ENCODE assay signal across 14 mouse cellular contexts in genomic region chr9:74078458-74078857, GRCm38 (mm10). TPM values are rescaled to one million over a fixed set of nuclear protein-coding genes. Genes with fewer than 3 reads are reported as not detected.
A peak's percentile ranks its signal among the peaks of the same experiment; 100 is the strongest.
DNase-seq lines count a peak whose midpoint lies in the region; ATAC-seq and TF ChIP-seq lines count a peak whose summit lies in the region.
"Had no signal": no experiment of that assay in that cellular context is flagged by ENCODE, and none has a peak within 500 bp of the region (broad histone marks: within the 10 kb centered on the region; RNA-seq: fewer than 3 reads in every experiment).

No protein-coding gene starts in this region.

- no peaks in the 10 kb centered on the region for H3K79me2 ChIP-seq in CH12.LX (replicated peaks; ENCODE audit: control insufficient read depth, extremely low read depth, insufficient read depth, poor library complexity, severe bottlenecking)

- no peak overlapping the region for H3K9ac ChIP-seq in hindbrain, postnatal 0 days (replicated peaks; ENCODE audit: low read length)
- no peak overlapping the region for H3K9ac ChIP-seq in hindbrain, embryonic 11.5 days (ENCODE audit: low read depth, low read length)
- no peak overlapping the region for H3K9ac ChIP-seq in CH12.LX (ENCODE audit: insufficient read depth, low read depth)
- H3K9ac ChIP-seq: forebrain, embryonic 13.5 days had no signal

- dilution Hi-C loops in CH12.LX (cut with MboI; ENCODE audit: extremely low pct_ligation_motif_present, extremely low pct_unique_long_range_greater_than_20kb, low sequenced_read_pairs) = no loop called here

- DNase-seq in hindbrain, postnatal 0 days (ENCODE audit: low spot score) = peak; percentile 78
- no peak for DNase-seq in hindbrain, embryonic 11.5 days (ENCODE audit: low spot score)
- peak; percentile 14 to 27 for DNase-seq in left cerebral cortex, postnatal 14 days (ENCODE audit: low spot score in 2 of 2)
- no peak for DNase-seq in left cerebral cortex, postnatal 36 days (ENCODE audit: low spot score in 2 of 2)
- DNase-seq in CH12.LX (ENCODE audit: extremely low read depth) (no peak), Patski (ENCODE audit: low read depth, low spot score) (no peak)
- no peak for DNase-seq in heart, embryonic 10.5 days (ENCODE audit: low spot score)
- no peak for DNase-seq in gastrocnemius, adult 8-10 months (ENCODE audit: low spot score in 2 of 2)
- DNase-seq: heart, adult 18-20 months; thymus, postnatal 36 days had no signal

- intact Hi-C loops in left cerebral cortex, postnatal 14 days (cut with DNase I) = loop anchor here (10.0 kb wide), 1 partner anchor 924 kb away; no protein-coding TSS in a partner anchor
- intact Hi-C loops in left cerebral cortex, postnatal 36 days (cut with DNase I) = loop anchor here (10.0 kb wide), 1 partner anchor 924 kb away; no protein-coding TSS in a partner anchor

- POLR2A ChIA-PET in Patski (lab: Charles Lee) = interaction anchor here (0.6 kb wide), 1 partner anchor 95 kb away, joined by 3 read pairs; no protein-coding TSS in a partner anchor

- TF ChIP-seq POLR2A in CH12.LX (IDR thresholded peaks at IDR 0.05; ENCODE audit: low read depth, low read length) = no peak

- no peak overlapping the region for H3K27ac ChIP-seq in hindbrain, postnatal 0 days
- H3K27ac ChIP-seq in hindbrain, embryonic 11.5 days (ENCODE audit: low read depth, low read length) = no peak overlapping the region
- no peak overlapping the region for H3K27ac ChIP-seq in CH12.LX (ENCODE audit: insufficient read depth, low read depth)
- H3K27ac ChIP-seq in heart, embryonic 10.5 days = no peak overlapping the region
- H3K27ac ChIP-seq: forebrain, embryonic 13.5 days had no signal

- peak; percentile 68 for TF ChIP-seq CTCF in hindbrain, postnatal 0 days (IDR thresholded peaks at IDR 0.05; ENCODE audit: low read depth)
- TF ChIP-seq CTCF in CH12.LX (conservative IDR thresholded peaks at IDR 0.05 in 1 of 2, IDR thresholded peaks at IDR 0.05 in 1 of 2; ENCODE audit: low read depth in 2 of 2, low read length in 2 of 2) (no peak), Patski (IDR thresholded peaks at IDR 0.05) (peak; percentile 21)

- TF ChIP-seq RAD21 in CH12.LX (IDR thresholded peaks at IDR 0.05; ENCODE audit: low read depth, low read length) = peak; percentile 7

- ATAC-seq in hindbrain, postnatal 0 days = no peak
- ATAC-seq in hindbrain, embryonic 11.5 days (ENCODE audit: low FRiP score) = no peak
- ATAC-seq in Patski = no peak
- ATAC-seq: forebrain, embryonic 13.5 days had no signal

- no peak for TF ChIP-seq EP300 in CH12.LX (IDR thresholded peaks at IDR 0.05; ENCODE audit: low read length)

- H3K9me3 ChIP-seq in hindbrain, postnatal 0 days (ENCODE audit: low read length) = no peaks in the 10 kb centered on the region
- no peaks in the 10 kb centered on the region for H3K9me3 ChIP-seq in hindbrain, embryonic 11.5 days (ENCODE audit: control insufficient read depth, low read length)
- H3K9me3 ChIP-seq in CH12.LX (replicated peaks; ENCODE audit: low read length) = no peaks in the 10 kb centered on the region
- no peaks in the 10 kb centered on the region for H3K9me3 ChIP-seq in heart, embryonic 10.5 days
- H3K9me3 ChIP-seq: forebrain, embryonic 13.5 days; megakaryocyte, embryonic 14.5 days had no signal

- H3K4me1 ChIP-seq in hindbrain, postnatal 0 days (ENCODE audit: insufficient read depth, low read length) = no peaks in the 10 kb centered on the region
- H3K4me1 ChIP-seq in hindbrain, embryonic 11.5 days (replicated peaks; ENCODE audit: control insufficient read depth, insufficient read depth, low read length) = no peaks in the 10 kb centered on the region
- H3K4me1 ChIP-seq in CH12.LX (ENCODE audit: control insufficient read depth in 1 of 2, insufficient read depth in 2 of 2) = no peaks in the 10 kb centered on the region
- H3K4me1 ChIP-seq in heart, embryonic 10.5 days = no peaks in the 10 kb centered on the region
- H3K4me1 ChIP-seq: forebrain, embryonic 13.5 days; megakaryocyte, embryonic 14.5 days had no signal

- CTCF ChIA-PET in Patski (lab: Charles Lee) = no interaction called here

- no peaks in the 10 kb centered on the region for H3K36me3 ChIP-seq in hindbrain, postnatal 0 days (ENCODE audit: insufficient read depth, low read length)
- H3K36me3 ChIP-seq in hindbrain, embryonic 11.5 days (ENCODE audit: control insufficient read depth, insufficient read depth, low read length) = no peaks in the 10 kb centered on the region
- H3K36me3 ChIP-seq in CH12.LX (replicated peaks in 1 of 2; ENCODE audit: control insufficient read depth in 1 of 2, insufficient read depth in 1 of 2, low read length in 1 of 2) = no peaks in the 10 kb centered on the region
- H3K36me3 ChIP-seq in heart, embryonic 10.5 days = no peaks in the 10 kb centered on the region

- H3K27me3 ChIP-seq in hindbrain, postnatal 0 days (ENCODE audit: insufficient read depth, low read length) = no peaks in the 10 kb centered on the region
- no peaks in the 10 kb centered on the region for H3K27me3 ChIP-seq in hindbrain, embryonic 11.5 days (ENCODE audit: control insufficient read depth, insufficient read depth, low read length)
- no peaks in the 10 kb centered on the region for H3K27me3 ChIP-seq in CH12.LX (replicated peaks)
- peaks cover 5% of the 10 kb centered on the region for H3K27me3 ChIP-seq in Patski
- H3K27me3 ChIP-seq in heart, embryonic 10.5 days (ENCODE audit: insufficient read depth, poor library complexity, severe bottlenecking) = no peaks in the 10 kb centered on the region
- H3K27me3 ChIP-seq: forebrain, embryonic 13.5 days; megakaryocyte, embryonic 14.5 days had no signal

- H3K4me2 ChIP-seq in hindbrain, postnatal 0 days (ENCODE audit: low read depth, low read length) = no peak overlapping the region
- H3K4me2 ChIP-seq in hindbrain, embryonic 11.5 days (replicated peaks; ENCODE audit: low read depth, low read length) = no peak overlapping the region
- no peak overlapping the region for H3K4me2 ChIP-seq in CH12.LX (ENCODE audit: insufficient read depth, low read depth, poor library complexity, severe bottlenecking)
- H3K4me2 ChIP-seq: forebrain, embryonic 13.5 days had no signal

- no peak overlapping the region for H3K4me3 ChIP-seq in hindbrain, postnatal 0 days (ENCODE audit: low read length)
- H3K4me3 ChIP-seq in hindbrain, embryonic 11.5 days (ENCODE audit: low read depth, low read length) = no peak overlapping the region
- H3K4me3 ChIP-seq in CH12.LX (replicated peaks in 1 of 3; ENCODE audit: low read depth in 2 of 3, low read length in 2 of 3, poor library complexity in 1 of 3) = no peak overlapping the region
- H3K4me3 ChIP-seq in heart, embryonic 10.5 days = no peak overlapping the region
- H3K4me3 ChIP-seq: forebrain, embryonic 13.5 days; megakaryocyte, embryonic 14.5 days had no signal

- in situ Hi-C loops in CH12.LX (cut with MboI; ENCODE audit: low pct_ligation_motif_present, low pct_unique_long_range_greater_than_20kb, low sequenced_read_pairs) (no loop called here), Patski (cut with MboI; ENCODE audit: low pct_unique_long_range_greater_than_20kb) (no loop called here)

TF ChIP-seq in CH12.LX, 34 proteins besides CTCF, POLR2A, EP300 and RAD21:
- TF ChIP-seq SMC3 (IDR thresholded peaks at IDR 0.05; ENCODE audit: low read depth, low read length) (no peak), MAFK (IDR thresholded peaks at IDR 0.05; ENCODE audit: insufficient replicate concordance, low read length) (no peak), USF1 (IDR thresholded peaks at IDR 0.05; ENCODE audit: low read depth, low read length) (no peak), ELF1 (IDR thresholded peaks at IDR 0.05; ENCODE audit: low read depth, low read length) (no peak), GABPA (IDR thresholded peaks at IDR 0.05; ENCODE audit: insufficient replicate concordance, low read depth, low read length) (no peak), MEF2A (IDR thresholded peaks at IDR 0.05; ENCODE audit: borderline replicate concordance, low read depth, low read length) (no peak), HCFC1 (IDR thresholded peaks at IDR 0.05; ENCODE audit: low read depth, low read length) (no peak), TCF12 (IDR thresholded peaks at IDR 0.05; ENCODE audit: low read depth, low read length) (no peak), IRF4 (IDR thresholded peaks at IDR 0.05; ENCODE audit: low read depth, low read length) (no peak), MAZ (IDR thresholded peaks at IDR 0.05; ENCODE audit: low read depth, low read length) (no peak), MYC (IDR thresholded peaks at IDR 0.05; ENCODE audit: low read depth, low read length) (no peak)

RNA-seq across cellular contexts. Expression of gene Wdr72, which starts 31.7 kb away (rescaled TPM):
- total RNA-seq in hindbrain, postnatal 0 days (2014; rRNA removed) = 0.25 and 0.58 TPM in 2 replicates
- polyA plus RNA-seq in hindbrain, postnatal 0 days (2015; fragmentation: Nextera tagmentation; extraction: Ambion mirVana) = 1.1 and 1.2 TPM in 2 replicates
- polyA plus RNA-seq in hindbrain, embryonic 11.5 days (2014; fragmentation: Nextera tagmentation; extraction: Ambion mirVana) = 0.33 and 0.68 TPM in 2 replicates
- total RNA-seq in left cerebral cortex, postnatal 14 days (2021) = under 1 TPM in 1 of 2 experiments, not detected in 1; 0.06 TPM
- not detected for total RNA-seq in left cerebral cortex, postnatal 36 days (2021)
- 0.04 TPM in 2 replicates for total RNA-seq in CH12.LX (2012; rRNA removed)
- not detected in 2 replicates for total RNA-seq in CH12.LX (2014; rRNA removed)
- polyA plus RNA-seq in CH12.LX (2012; ENCODE audit: insufficient read length, low read depth) = not detected in 2 replicates
- 0.39 TPM for polyA plus RNA-seq in Patski (2021)
- 0.50 and 0.65 TPM in 2 replicates for polyA plus RNA-seq in heart, embryonic 10.5 days (2016; fragmentation: Nextera tagmentation; extraction: Ambion mirVana)
- not detected for total RNA-seq in gastrocnemius, adult 8-10 months (2022)
- total RNA-seq: common myeloid progenitor, adult 5-6 weeks; gastrocnemius, adult 18-20 months had no signal

Comparison
In these comparisons a context has a peak if more than half of its experiments do, and no peak if none do; other contexts are left out.
1. DNase-seq: peak in hindbrain, postnatal 0 days (single experiment) and left cerebral cortex, postnatal 14 days (2 of 2); none in hindbrain, embryonic 11.5 days (single experiment), left cerebral cortex, postnatal 36 days (0 of 2), CH12.LX (single experiment), Patski (single experiment), heart, embryonic 10.5 days (single experiment) and gastrocnemius, adult 8-10 months (0 of 2).
2. CTCF ChIP-seq: peak in hindbrain, postnatal 0 days (single experiment) and Patski (single experiment); none in CH12.LX (0 of 2).